Mouse (Mus musculus) midbrain, embryonic 16.5 days (tissue): Measurements from ENCODE around the gene Asb8. TPM values are rescaled to one million over a fixed set of nuclear protein-coding genes. Genes with fewer than 3 reads are reported as not detected.

Experiments
- ATAC-seq: fragments of 200-750 bp; cut with Nextera tagmentation; 2 replicates; pipeline ENCODE4 v1.8.0; 2017; ENCODE audit warnings: moderate TSS enrichment
- H3K27ac ChIP-seq: fragments of 300-500 bp; sonication (generic); 2 replicates; pipeline ENCODE4 v1.5.1; 2014; ENCODE audit warnings: mild to moderate bottlenecking, low read length, mixed read lengths
- H3K27me3 ChIP-seq: fragments of 300-500 bp; sonication (generic); 2 replicates; pipeline ENCODE4 v1.6.1; 2014; ENCODE audit warnings: low read depth, low read length, mixed read lengths; ENCODE audit not compliant: control insufficient read depth, insufficient read depth
- H3K36me3 ChIP-seq: fragments of 300-500 bp; sonication (generic); 2 replicates; pipeline ENCODE4 v1.6.1; 2014; ENCODE audit warnings: mild to moderate bottlenecking, low read length, moderate library complexity, mixed read lengths; ENCODE audit not compliant: control insufficient read depth, insufficient read depth
- H3K4me1 ChIP-seq: fragments of 300-500 bp; sonication (generic); 2 replicates; pipeline ENCODE4 v1.6.1; 2014; ENCODE audit warnings: mild to moderate bottlenecking, low read length, mixed read lengths; ENCODE audit not compliant: control insufficient read depth, insufficient read depth
- H3K4me2 ChIP-seq: fragments of 300-500 bp; sonication (generic); 2 replicates; pipeline ENCODE4 v1.6.1; 2014; ENCODE audit warnings: mild to moderate bottlenecking, low read length, mixed read lengths
- H3K4me3 ChIP-seq: fragments of 300-500 bp; sonication (generic); 2 replicates; pipeline ENCODE4 v1.5.1; 2014; ENCODE audit warnings: low read depth, mild to moderate bottlenecking, low read length, moderate library complexity, mixed read lengths
- H3K9ac ChIP-seq: fragments of 300-500 bp; sonication (generic); 2 replicates; pipeline ENCODE4 v1.6.1; 2014; ENCODE audit warnings: low read depth, low read length, mixed read lengths
- H3K9me3 ChIP-seq: fragments of 300-500 bp; sonication (generic); replicated peaks from 2 replicates; pipeline ENCODE4 v1.6.1; 2014; ENCODE audit warnings: mild to moderate bottlenecking, low read length, mixed read lengths; ENCODE audit not compliant: control insufficient read depth, poor library complexity, severe bottlenecking
- WGBS: fragments of 180-500 bp; shearing (Covaris S2); extraction: QIAGEN DNeasy Blood & Tissue Kit; methylation state at CpG from one replicate; pipeline ENCODE4 v1.1.7; 2014; 5-methylcytosine and 5-hydroxymethylcytosine counted together
- polyA plus RNA-seq: library from polyadenylated mRNA; unstranded; fragments of >200 nt; fragmentation: Nextera tagmentation; extraction: Ambion mirVana; gene quantifications from 2 replicates; pipeline ENCODE4 v1.2.1, GENCODE M21; 2015

The Asb8 gene
- polyA plus RNA-seq, 1 experiment from 2014 or later, result 63.5 TPM

- Histone ChIP-seq H3K36me3 (no peaks in the 10 kb centered on the region), H3K27ac (no peak overlapping the region), H3K9ac (no peak overlapping the region), H3K27me3 (no peaks in the 10 kb centered on the region), H3K9me3 (no peaks in the 10 kb centered on the region), H3K4me3 (no peak overlapping the region), H3K4me1 (peaks cover 16% of the 10 kb centered on the region), H3K4me2 (no peak overlapping the region)
- no peak for ATAC-seq
- 78% methylated on average over 9 of the region's 9 CpGs for WGBS
Observed at GRCm38 (mm10) chr15:98089421-98090183, 75.8 kb downstream of the Asb8 start.

GRCm38 (mm10) chr15:98088889-98089288 is 76.5 kb downstream of the Asb8 start:
- Histone ChIP-seq H3K9me3 (no peaks in the 10 kb centered on the region), H3K36me3 (no peaks in the 10 kb centered on the region), H3K4me3 (no peak overlapping the region), H3K4me2 (no peak overlapping the region), H3K9ac (no peak overlapping the region), H3K4me1 (peaks cover 14% of the 10 kb centered on the region), H3K27me3 (no peaks in the 10 kb centered on the region), H3K27ac (no peak overlapping the region)
- 94% methylated on average over 1 of the region's 1 CpGs for WGBS
- no peak for ATAC-seq

Other genes starting within 250 kb of the Asb8 start
- gene Tmem106c, start 201.4 kb downstream of the Asb8 start, polyA plus RNA-seq, result 52.5 and 57.2 TPM in 2 replicates
- 22.6 and 34.8 TPM in 2 replicates for gene Col2a1, start 160.9 kb downstream of the Asb8 start, polyA plus RNA-seq
- 93.9 and 102 TPM in 2 replicates for gene Pfkm, start 73.0 kb downstream of the Asb8 start, polyA plus RNA-seq
- gene Senp1, start 71.9 kb downstream of the Asb8 start, polyA plus RNA-seq, result 20.8 and 25.3 TPM in 2 replicates
- gene Ccdc184, start 1.5 kb upstream of the Asb8 start, polyA plus RNA-seq, result 118 and 146 TPM in 2 replicates
- gene Olfr288, start 29.9 kb upstream of the Asb8 start, polyA plus RNA-seq, result not detected in 2 replicates
- not detected in 2 replicates for gene Gm44579, start 55.4 kb upstream of the Asb8 start, polyA plus RNA-seq
- gene Olfr287, start 55.4 kb upstream of the Asb8 start, polyA plus RNA-seq, result 0.16 and 0.20 TPM in 2 replicates
- not detected in 2 replicates for gene Olfr286, start 68.8 kb upstream of the Asb8 start, polyA plus RNA-seq
- gene H1fnt, start 91.7 kb upstream of the Asb8 start, polyA plus RNA-seq, result not detected in 2 replicates
- gene Zfp641, start 130.5 kb upstream of the Asb8 start, polyA plus RNA-seq, result 13.3 and 14.4 TPM in 2 replicates
- not detected in 2 replicates for gene Olfr285, start 151.7 kb upstream of the Asb8 start, polyA plus RNA-seq
- gene Olfr284, start 175.4 kb upstream of the Asb8 start, polyA plus RNA-seq, result not detected in 2 replicates
- not detected in 2 replicates for gene Olfr283, start 215.3 kb upstream of the Asb8 start, polyA plus RNA-seq